Mouse (Mus musculus) heart, adult 9 months (tissue): ENCODE measurements around the gene Hsd17b6.
A peak's percentile ranks its signal among the peaks of the same experiment; 100 is the strongest.
"Not testable (repeated sequence)": the region's sequence is repeated elsewhere in the genome, so short reads cannot be mapped to it uniquely, and the experiment has no call there.

Experiments
- DNase-seq, 2 experiments: peaks; one replicate each; pipeline ENCODE4 v3.0.0; 2022; ENCODE audit warnings: low spot score in 2 of 2

Hsd17b6 gene

GRCm38 (mm10) chr10:128007446-128007845 lies at the start of gene Hsd17b6:
Gene Hsd17b6, minus strand, starts transcription at chr10:128007611.
- DNase-seq = no peak

DNA sequence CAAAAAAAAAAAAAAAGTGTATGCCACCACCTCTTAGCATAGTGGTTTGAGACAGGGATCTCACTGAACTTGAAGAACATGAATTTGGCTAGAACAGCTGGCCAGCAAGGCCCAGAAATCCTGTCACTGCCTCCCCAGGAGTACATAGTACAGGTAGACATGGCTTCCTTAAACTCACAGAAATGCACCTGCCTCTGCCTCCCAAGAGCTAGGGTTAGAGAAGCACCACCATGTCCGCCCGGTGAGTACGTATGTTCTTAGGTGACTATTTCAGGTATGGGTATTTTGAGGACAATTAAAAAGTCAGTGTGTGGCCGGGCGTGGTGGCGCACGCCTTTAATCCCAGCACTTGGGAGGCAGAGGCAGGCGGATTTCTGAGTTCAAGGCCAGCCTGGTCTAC lies 45.6 kb upstream of the Hsd17b6 start:
- DNase-seq = no peak

- not testable (repeated sequence) for DNase-seq
Measured at GRCm38 (mm10) chr10:128052136-128052535, 44.7 kb upstream of the Hsd17b6 start.

DNA sequence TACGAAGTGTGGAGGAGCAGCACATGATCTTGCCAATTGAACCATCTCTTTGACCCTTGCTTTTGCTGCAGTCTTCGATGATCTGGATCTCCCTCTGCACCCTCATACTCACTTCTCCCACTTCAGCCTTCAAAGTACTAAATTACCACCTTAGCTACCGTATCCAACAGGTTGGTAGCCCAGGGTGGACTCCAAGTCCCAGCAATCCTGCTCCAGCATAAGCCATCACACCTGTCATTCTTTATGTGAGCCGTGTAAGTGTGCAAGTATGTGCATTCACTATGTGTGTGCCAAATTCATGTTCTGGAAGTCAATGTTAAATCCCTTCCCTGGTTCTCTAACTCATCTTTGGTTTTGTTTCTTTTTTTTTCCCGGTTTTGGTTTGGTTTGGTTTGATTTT lies 44.2 kb upstream of the Hsd17b6 start:
- no peak for DNase-seq

DNA sequence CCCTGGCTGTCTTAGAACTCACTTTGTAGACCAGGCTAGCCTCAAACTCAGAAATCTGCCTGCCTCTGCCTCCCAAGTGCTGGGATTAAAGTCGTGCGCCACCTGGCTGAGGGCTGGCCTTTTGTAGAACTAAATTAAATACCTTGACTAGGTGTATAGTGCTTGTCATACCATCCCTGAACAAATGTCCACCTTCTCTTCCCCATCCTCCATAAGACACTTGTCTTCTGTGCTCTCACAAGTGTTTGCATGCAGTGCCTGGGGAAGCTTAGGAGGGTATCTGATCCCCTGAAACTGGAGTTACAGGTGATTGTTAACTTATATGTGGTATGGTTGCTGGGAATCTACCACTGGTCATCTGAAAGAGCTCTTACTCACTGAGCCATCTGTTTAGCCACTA lies 42.9 kb upstream of the Hsd17b6 start:
- no peak for DNase-seq

- no peak for DNase-seq
Measured at GRCm38 (mm10) chr10:128049741-128050140, 42.3 kb upstream of the Hsd17b6 start.

GRCm38 (mm10) chr10:128048157-128048556 lies 40.7 kb upstream of the Hsd17b6 start:
- DNase-seq = no peak

DNA sequence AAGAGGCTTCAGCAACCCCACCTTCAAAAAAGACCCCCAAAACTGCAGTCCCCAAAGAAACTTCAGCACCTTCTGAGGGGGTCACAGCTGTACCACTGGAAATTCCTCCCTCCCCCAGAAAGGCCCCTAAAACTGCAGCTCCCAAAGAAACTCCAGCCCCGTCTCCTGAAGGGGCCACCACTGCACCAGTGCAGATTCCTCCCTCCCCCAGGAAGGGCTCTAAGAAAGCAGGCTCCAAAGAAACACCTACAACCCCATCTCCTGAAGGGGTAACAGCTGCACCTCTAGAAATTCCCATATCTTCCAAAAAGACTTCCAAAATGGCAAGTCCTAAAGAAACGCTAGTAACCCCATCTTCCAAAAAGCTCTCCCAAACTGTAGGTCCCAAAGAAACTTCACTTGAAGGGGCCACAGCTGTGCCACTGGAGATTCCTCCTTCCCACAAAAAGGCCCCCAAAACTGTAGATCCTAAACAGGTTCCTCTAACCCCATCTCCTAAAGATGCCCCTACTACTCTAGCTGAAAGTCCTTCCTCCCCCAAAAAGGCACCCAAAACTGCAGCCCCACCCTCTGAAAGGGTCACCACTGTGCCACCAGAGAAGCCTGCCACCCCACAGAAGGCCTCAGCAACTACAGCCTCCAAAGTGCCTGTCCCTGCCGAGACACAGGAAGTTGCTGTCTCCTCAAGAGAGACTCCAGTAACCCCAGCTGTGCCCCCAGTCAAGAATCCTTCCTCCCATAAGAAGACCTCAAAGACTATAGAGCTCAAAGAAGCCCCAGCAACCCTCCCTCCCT lies 35.8 kb upstream of the Hsd17b6 start:
- no peak for DNase-seq

DNA sequence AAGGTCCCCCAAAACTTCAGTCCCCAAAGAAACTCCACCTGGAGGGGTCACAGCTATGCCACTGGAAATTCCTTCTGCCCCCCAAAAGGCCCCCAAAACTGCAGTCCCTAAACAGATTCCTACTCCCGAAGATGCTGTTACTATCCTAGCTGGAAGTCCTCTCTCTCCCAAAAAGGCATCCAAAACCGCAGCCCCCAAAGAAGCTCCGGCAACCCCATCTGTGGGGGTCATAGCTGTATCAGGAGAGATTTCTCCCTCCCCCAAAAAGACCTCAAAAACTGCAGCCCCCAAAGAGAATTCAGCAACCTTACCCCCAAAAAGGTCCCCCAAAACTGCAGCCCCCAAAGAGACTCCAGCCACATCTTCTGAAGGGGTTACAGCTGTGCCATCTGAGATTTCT lies 35.1 kb upstream of the Hsd17b6 start:
- no peak for DNase-seq

- DNase-seq = no peak
Measured at GRCm38 (mm10) chr10:128041636-128042035, 34.2 kb upstream of the Hsd17b6 start.

GRCm38 (mm10) chr10:128040293-128040692 lies 32.9 kb upstream of the Hsd17b6 start:
- no peak for DNase-seq

- no peak for DNase-seq
Measured at GRCm38 (mm10) chr10:128039858-128040257, 32.4 kb upstream of the Hsd17b6 start.

DNA sequence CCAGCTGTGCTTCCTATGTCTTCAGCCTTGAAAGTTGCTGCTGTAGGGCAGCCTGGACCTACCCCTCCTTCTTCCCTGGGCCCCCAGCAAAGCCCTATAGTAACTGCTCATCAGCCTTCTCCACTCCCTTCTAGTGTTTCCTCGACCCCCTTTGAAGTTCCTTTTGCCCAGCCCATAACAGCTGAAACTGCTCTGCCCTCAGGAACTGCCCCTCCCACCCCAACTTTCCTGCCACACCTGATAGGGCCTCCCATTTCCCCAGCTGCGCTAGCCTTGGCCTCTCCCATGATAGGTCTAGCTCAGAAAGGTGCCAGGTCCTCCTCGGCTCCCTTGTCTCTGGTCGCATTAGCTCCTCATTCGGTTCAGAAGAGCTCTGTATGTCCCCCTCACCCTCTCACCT lies 31.8 kb upstream of the Hsd17b6 start:
- DNase-seq = no peak

- no peak for DNase-seq
Measured at GRCm38 (mm10) chr10:128037921-128038320, 30.5 kb upstream of the Hsd17b6 start.

DNA sequence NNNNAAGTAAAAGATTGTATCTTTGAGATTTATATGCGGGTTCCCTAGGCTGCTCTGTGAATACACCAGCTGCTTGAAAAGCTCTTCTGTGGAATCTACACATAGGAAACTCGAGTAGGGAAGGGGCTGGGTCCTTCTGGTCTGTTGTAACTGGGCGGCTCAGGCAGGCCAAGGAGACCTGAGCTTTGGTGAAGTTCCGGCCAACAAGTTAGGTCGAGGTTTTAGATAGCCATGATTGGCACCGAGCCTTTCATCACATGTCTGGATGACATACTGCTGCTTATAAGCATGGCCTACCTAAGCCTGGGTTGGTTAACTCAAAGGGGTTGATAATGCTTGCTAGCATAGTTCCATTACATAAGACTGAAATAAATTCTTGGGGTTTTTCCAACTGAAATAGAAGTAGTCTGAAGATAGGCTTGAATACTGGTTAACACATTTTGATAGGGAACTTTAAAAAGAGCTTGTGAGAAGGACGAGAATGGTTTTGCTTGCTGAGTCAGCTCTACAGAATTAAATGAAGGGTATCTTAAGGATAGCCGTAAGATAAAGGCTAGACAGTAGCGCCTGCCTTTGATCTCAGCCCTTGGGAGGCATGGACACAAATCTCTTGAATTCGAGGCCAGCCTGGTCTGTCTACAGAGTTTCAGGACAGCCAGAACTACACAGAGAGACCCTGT lies 29.5 kb upstream of the Hsd17b6 start:
- peak; percentile 64 to 80 for DNase-seq

GRCm38 (mm10) chr10:128030860-128031259 lies 23.4 kb upstream of the Hsd17b6 start:
- DNase-seq = no peak

- DNase-seq = no peak
Measured at GRCm38 (mm10) chr10:128029931-128030330, 22.5 kb upstream of the Hsd17b6 start.

GRCm38 (mm10) chr10:128023496-128023895 lies 16.1 kb upstream of the Hsd17b6 start:
- no peak for DNase-seq

DNA sequence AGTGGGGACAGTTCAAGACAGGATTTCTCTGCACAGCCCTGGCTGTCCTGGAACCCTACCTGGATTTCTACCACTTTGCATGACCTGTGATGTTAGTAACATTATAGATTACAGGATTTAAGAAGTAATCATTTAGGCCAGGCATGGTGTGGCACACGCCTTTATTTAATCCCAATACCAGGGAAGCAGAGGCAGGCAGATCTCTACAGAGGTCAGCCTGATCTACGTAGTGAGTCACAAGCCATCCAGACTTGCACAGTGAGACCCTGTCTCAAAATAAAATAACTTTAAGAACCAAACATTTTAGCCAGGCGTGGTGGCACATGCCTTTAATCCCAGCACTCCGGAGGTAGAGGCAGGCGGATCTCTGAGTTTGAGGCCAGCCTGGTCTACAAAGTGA lies 14.8 kb upstream of the Hsd17b6 start:
- no peak for DNase-seq

DNA sequence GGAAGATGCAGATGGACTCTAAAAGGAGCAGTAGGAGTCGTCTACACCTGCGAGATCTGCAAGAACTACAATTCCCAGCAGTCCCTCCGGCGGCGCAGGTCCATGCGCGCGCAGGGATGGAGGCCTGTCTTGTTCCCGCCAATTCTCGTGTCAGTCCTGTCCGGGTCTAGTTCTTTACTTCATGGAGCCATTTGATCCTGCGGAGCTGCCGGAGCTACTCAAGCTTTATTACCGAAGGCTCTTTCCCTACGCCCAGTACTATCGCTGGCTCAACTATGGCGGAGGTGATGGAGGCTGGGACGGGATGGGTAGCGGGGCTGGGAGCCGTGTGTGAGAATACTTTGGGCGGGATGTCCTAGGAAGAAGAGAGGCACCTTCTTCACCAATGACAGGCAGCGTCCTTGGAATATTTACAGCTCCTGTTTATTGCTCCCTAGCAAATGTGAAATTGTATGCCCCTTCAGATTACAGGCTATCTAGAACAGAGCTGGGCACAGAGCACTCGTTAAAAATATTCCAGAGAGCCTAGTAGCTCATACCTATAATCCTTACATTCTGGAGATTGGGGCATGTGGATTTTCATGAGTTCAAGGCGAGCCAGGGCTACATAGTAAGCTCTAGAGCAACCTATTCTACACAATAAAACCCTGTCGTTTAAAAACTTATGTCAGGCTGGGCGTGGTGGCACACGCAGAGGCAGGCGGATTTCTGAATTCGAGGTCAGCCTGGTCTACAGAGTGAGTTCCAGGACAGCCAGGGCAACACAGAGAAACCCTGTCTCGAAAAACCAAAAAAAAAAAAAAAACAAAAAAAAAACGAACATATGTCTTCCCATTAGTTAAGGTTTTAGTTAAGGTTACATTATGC lies 7.9 kb upstream of the Hsd17b6 start, which contains the start of gene Prim1:
TSS of gene Prim1 (plus strand) at position 101 of the 867 bp plus-strand sequence.
- peak; percentile 72 to 73 for DNase-seq

GRCm38 (mm10) chr10:128009735-128010134 lies 2.3 kb upstream of the Hsd17b6 start:
- DNase-seq = no peak

DNA sequence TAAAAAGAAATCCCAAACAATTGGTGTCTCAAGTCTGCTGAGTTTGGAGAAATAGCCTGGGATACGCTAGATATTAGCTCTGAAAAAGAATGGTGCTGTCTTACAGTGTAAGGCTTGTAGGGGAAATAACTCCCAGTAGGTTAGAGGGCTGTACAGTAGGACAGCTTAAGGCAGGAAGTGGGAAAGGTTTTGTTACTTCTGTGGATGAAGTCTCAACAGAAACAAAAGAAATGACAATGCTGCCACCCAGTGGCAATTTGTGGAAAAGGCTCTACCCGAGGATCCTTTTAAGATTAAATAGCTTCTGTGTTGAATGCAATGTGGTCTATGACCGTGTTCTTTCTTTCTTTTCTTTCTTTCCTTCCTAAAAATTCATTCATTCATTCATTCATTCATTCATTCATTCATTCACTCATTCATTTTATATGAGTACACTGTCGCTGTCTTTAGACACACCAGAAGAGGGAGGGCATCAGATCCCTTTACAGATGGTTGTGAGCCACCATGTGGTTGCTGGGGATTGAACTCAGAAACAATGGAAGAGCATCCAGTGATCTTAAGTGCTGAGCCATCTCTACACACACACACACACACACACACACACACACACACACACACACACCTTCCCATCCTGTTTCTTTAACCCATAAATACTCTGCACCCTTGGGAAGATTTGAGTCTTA lies 937 bp upstream of the Hsd17b6 start:
- peak; percentile 33 to 71 for DNase-seq
